Mouse (Mus musculus): ENCODE measurements at regions not wholly inside any gene's neighbourhood (a gene's known extent, or its start where the extent isn't known, plus 50 kb on each side); places are given as distances from the start of the nearest gene placed in this dataset.
A peak's percentile ranks its signal among the peaks of the same experiment; 100 is the strongest.

DNA sequence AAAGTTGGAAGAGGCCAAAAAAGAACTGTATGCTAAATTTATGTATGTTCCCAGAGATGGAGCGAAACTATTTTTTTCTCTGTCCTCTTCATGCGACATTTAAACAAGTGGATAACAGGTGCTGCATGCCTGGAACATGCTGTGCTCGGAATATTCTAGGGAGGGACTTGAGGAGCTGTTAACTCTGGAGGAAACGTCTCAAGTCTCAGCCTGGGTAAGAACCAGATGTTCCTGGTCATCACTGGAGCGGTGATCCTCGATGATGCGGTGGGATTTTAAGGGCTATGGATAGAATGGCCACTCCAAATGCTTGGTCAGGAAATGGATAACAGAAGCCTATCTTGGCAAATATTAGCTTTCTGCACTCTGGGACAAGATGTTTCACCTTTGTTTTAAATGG lies 244.7 kb upstream of the Nrip1 start:
- Histone ChIP-seq H3K4me1 (ENCODE audit: control insufficient read depth, insufficient read depth, low read length) (no peaks in the 10 kb centered on the region), H3K27ac (replicated peaks; ENCODE audit: low read depth, low read length) (no peak overlapping the region), H3K4me2 (ENCODE audit: low read length) (no peak overlapping the region), H3K36me3 (ENCODE audit: control insufficient read depth, insufficient read depth, low read length) (no peaks in the 10 kb centered on the region), H3K27me3 (ENCODE audit: control insufficient read depth, insufficient read depth, low read length) (no peaks in the 10 kb centered on the region), H3K9me3 (ENCODE audit: control insufficient read depth, low read length) (no peaks in the 10 kb centered on the region), H3K4me3 (replicated peaks; ENCODE audit: low read depth, low read length) (no peak overlapping the region), H3K9ac (replicated peaks; ENCODE audit: low read length) (no peak overlapping the region)
- DNase-seq: no peak
- WGBS: 92% methylated on average over 7 of the region's 7 CpGs
- no peak for ATAC-seq (ENCODE audit: low FRiP score, low TSS enrichment)

DNA sequence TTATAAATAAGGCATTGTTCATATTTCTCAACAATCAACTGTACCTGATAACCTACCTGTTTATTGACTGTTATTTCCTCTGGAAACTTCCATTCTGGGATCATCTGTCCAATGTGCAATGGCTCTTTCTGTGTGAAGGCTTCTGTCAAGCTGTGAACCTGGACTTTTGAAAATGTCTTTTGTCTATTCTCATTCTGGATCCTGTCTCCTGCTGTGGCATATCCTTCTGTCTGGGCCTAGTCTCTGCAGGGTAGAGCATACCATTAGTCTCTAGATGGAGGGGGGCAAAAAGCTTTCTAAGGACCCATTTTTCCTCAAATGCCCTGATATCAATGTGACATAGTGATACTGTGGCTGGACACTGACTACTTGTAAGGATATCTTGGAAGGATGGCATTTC lies 237.4 kb upstream of the Nrip1 start:
- H3K27ac ChIP-seq (replicated peaks; ENCODE audit: low read depth, low read length): no peak overlapping the region
- H3K9me3 ChIP-seq (ENCODE audit: control insufficient read depth, low read length): no peaks in the 10 kb centered on the region
- no peak overlapping the region for H3K4me2 ChIP-seq (ENCODE audit: low read length)
- DNase-seq (no peak), ATAC-seq (ENCODE audit: low FRiP score, low TSS enrichment) (no peak)
- H3K4me1 ChIP-seq (ENCODE audit: control insufficient read depth, insufficient read depth, low read length): no peaks in the 10 kb centered on the region
- H3K9ac ChIP-seq (replicated peaks; ENCODE audit: low read length): no peak overlapping the region
- H3K27me3 ChIP-seq (ENCODE audit: control insufficient read depth, insufficient read depth, low read length): no peaks in the 10 kb centered on the region
- no peaks in the 10 kb centered on the region for H3K36me3 ChIP-seq (ENCODE audit: control insufficient read depth, insufficient read depth, low read length)
- H3K4me3 ChIP-seq (replicated peaks; ENCODE audit: low read depth, low read length): no peak overlapping the region

DNA sequence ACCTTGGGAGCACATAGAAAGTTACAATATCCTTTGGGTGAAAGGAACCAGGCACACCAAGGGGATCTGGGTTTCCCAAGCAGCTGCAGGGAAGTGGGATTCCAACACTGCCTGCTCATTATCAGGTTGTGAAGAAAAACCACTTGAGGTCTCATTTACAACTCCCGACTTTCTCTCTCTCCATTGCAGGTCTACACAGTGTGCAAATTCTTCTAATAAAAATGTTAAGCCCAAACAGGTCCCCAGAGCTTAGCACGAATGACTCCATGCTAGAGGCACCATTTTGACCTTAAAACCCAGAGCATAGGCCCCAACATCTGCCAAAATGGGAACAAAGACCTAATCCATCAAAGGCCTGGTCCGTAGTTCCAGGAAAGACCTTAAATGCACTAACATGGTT lies 231.3 kb upstream of the Nrip1 start:
- no peak for DNase-seq
- no peak overlapping the region for H3K9ac ChIP-seq (replicated peaks; ENCODE audit: low read length)

DNA sequence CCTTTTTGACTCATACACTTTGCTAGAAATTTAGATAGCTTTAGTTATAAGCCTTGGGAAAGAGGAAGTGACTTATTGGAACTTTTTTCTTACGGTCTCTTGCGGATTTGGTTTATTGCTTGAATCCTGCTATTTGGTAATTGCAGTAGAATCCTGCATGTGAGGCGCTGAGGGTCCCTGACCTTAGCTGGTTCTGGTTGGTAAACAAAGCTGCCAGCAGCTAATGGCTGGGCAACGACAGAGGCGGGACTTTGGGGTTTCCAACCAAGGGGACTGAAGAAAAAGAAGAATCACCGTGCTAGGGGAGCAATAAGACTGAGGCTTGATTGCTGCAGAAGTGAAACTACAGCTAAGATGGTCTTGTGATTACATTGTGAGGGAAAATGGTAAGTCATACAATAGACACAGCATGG lies 230.2 kb upstream of the Nrip1 start:
- Histone ChIP-seq H3K4me3 (replicated peaks; ENCODE audit: low read depth, low read length) (no peak overlapping the region), H3K27me3 (ENCODE audit: control insufficient read depth, insufficient read depth, low read length) (no peaks in the 10 kb centered on the region), H3K9me3 (ENCODE audit: control insufficient read depth, low read length) (no peaks in the 10 kb centered on the region), H3K4me1 (ENCODE audit: control insufficient read depth, insufficient read depth, low read length) (no peaks in the 10 kb centered on the region), H3K36me3 (ENCODE audit: control insufficient read depth, insufficient read depth, low read length) (no peaks in the 10 kb centered on the region), H3K27ac (replicated peaks; ENCODE audit: low read depth, low read length) (no peak overlapping the region), H3K9ac (replicated peaks; ENCODE audit: low read length) (no peak overlapping the region), H3K4me2 (ENCODE audit: low read length) (no peak overlapping the region)
- ATAC-seq (ENCODE audit: low FRiP score, low TSS enrichment) (no peak), DNase-seq (no peak)
- 85% methylated on average over 6 of the region's 6 CpGs for WGBS

More for the DNA sequence above, 231.3 kb upstream of the Nrip1 start:
- H3K27ac ChIP-seq (replicated peaks; ENCODE audit: low read depth, low read length): no peak overlapping the region
- no peaks in the 10 kb centered on the region for H3K27me3 ChIP-seq (ENCODE audit: control insufficient read depth, insufficient read depth, low read length)
- no peaks in the 10 kb centered on the region for H3K36me3 ChIP-seq (ENCODE audit: control insufficient read depth, insufficient read depth, low read length)
- no peaks in the 10 kb centered on the region for H3K9me3 ChIP-seq (ENCODE audit: control insufficient read depth, low read length)
- no peaks in the 10 kb centered on the region for H3K4me1 ChIP-seq (ENCODE audit: control insufficient read depth, insufficient read depth, low read length)
- no peak overlapping the region for H3K4me3 ChIP-seq (replicated peaks; ENCODE audit: low read depth, low read length)
- no peak overlapping the region for H3K4me2 ChIP-seq (ENCODE audit: low read length)
- 39% methylated on average over 3 of the region's 3 CpGs for WGBS
- ATAC-seq (ENCODE audit: low FRiP score, low TSS enrichment): no peak

DNA sequence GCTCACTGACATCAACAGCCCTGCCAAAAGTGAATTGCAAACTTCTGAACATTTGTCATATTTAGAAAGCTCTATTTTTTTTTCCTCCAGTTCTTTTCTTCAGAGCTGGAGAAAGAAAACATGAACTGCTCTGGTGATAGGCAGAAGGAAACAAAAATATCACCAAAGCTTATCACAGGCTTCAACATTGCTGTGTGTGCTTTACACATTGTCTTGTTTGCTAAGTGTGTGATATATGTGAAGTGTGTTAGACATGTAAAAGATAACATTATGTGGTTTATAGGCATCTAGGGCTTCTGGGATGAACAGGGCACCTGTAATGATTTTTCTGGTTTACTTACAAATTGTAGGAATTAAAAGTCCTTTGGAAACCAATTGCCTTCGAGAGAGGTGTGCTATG lies 229.8 kb upstream of the Nrip1 start:
- DNase-seq: no peak
- H3K36me3 ChIP-seq (ENCODE audit: control insufficient read depth, insufficient read depth, low read length): no peaks in the 10 kb centered on the region
- WGBS: 80% methylated on average over 1 of the region's 1 CpGs
- H3K4me1 ChIP-seq (ENCODE audit: control insufficient read depth, insufficient read depth, low read length): no peaks in the 10 kb centered on the region
- no peak overlapping the region for H3K9ac ChIP-seq (replicated peaks; ENCODE audit: low read length)
- H3K4me3 ChIP-seq (replicated peaks; ENCODE audit: low read depth, low read length): no peak overlapping the region
- ATAC-seq (ENCODE audit: low FRiP score, low TSS enrichment): no peak
- no peaks in the 10 kb centered on the region for H3K9me3 ChIP-seq (ENCODE audit: control insufficient read depth, low read length)
- H3K27me3 ChIP-seq (ENCODE audit: control insufficient read depth, insufficient read depth, low read length): no peaks in the 10 kb centered on the region
- no peak overlapping the region for H3K4me2 ChIP-seq (ENCODE audit: low read length)
- H3K27ac ChIP-seq (replicated peaks; ENCODE audit: low read depth, low read length): no peak overlapping the region

DNA sequence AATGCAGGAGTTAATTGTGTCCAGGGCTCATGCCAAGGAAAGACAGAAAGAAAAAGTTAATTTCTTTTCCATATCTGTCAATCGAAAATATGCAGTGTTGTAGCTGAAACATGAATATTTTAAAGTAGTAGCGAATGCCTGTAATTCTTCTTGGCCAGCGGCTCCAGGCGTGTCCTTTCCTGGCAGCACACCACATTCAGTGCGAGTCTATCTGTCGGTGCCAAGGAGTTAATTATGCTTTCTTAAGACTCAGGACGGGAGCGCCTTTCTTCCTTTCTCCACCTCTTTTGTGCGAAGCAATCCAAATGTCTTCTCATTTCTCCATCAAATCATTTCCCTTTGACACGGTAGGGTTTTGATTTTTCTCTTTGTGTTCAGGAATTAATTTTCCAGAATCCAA lies 226.5 kb upstream of the Nrip1 start:
- Histone ChIP-seq H3K4me2 (ENCODE audit: low read length) (no peak overlapping the region), H3K4me3 (replicated peaks; ENCODE audit: low read depth, low read length) (no peak overlapping the region), H3K27ac (replicated peaks; ENCODE audit: low read depth, low read length) (no peak overlapping the region), H3K9ac (replicated peaks; ENCODE audit: low read length) (no peak overlapping the region), H3K36me3 (ENCODE audit: control insufficient read depth, insufficient read depth, low read length) (no peaks in the 10 kb centered on the region), H3K9me3 (ENCODE audit: control insufficient read depth, low read length) (no peaks in the 10 kb centered on the region), H3K4me1 (ENCODE audit: control insufficient read depth, insufficient read depth, low read length) (no peaks in the 10 kb centered on the region), H3K27me3 (ENCODE audit: control insufficient read depth, insufficient read depth, low read length) (no peaks in the 10 kb centered on the region)
- ATAC-seq (ENCODE audit: low FRiP score, low TSS enrichment): no peak
- WGBS: 51% methylated on average over 10 of the region's 10 CpGs
- DNase-seq: peak; percentile 22

DNA sequence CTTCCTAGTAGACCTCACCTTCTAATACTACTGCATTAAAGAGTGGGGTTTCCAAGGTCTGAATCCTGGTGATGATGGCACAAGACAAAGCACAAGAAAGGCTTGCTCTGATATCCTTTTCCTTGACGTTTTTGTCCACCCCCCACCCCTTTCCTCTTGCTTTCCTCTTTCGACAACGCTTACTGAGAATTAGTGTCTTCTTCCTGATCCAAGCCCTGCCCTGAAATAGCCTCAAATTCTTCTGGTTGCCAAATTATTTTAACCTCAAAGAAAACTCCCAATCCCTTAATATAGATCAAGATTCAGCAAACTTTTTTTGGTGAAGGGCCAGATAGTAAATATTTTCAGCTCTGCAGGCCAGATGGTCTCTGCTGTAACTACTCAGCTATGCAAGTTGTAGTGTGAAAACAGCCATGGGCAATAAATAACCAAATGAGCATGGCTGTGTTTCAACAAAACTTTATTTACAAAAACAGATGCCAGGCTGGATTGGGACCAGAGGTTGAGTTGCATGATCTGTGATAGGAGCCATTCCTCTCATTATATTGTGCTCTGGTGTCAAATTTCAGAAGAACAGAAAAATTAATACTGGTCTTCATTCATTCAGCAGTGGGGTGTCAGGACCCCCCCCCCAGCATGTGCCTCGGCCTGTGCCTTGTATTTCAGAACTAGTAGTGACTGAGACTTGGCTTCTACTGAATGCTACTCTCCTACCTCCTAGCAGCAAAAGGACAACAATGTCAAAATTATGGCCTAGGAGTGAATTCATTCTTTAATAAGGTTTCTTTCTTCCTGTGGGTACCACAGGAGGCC lies 218.5 kb upstream of the Nrip1 start:
- Histone ChIP-seq H3K9ac (replicated peaks; ENCODE audit: low read length) (no peak overlapping the region), H3K27me3 (ENCODE audit: control insufficient read depth, insufficient read depth, low read length) (no peaks in the 10 kb centered on the region), H3K4me3 (replicated peaks; ENCODE audit: low read depth, low read length) (no peak overlapping the region), H3K9me3 (ENCODE audit: control insufficient read depth, low read length) (no peaks in the 10 kb centered on the region), H3K36me3 (ENCODE audit: control insufficient read depth, insufficient read depth, low read length) (no peaks in the 10 kb centered on the region), H3K27ac (replicated peaks; ENCODE audit: low read depth, low read length) (no peak overlapping the region), H3K4me1 (ENCODE audit: control insufficient read depth, insufficient read depth, low read length) (no peaks in the 10 kb centered on the region), H3K4me2 (ENCODE audit: low read length) (no peak overlapping the region)
- no peak for ATAC-seq (ENCODE audit: low FRiP score, low TSS enrichment)
- 84% methylated on average over 4 of the region's 4 CpGs for WGBS
- no peak for DNase-seq

DNA sequence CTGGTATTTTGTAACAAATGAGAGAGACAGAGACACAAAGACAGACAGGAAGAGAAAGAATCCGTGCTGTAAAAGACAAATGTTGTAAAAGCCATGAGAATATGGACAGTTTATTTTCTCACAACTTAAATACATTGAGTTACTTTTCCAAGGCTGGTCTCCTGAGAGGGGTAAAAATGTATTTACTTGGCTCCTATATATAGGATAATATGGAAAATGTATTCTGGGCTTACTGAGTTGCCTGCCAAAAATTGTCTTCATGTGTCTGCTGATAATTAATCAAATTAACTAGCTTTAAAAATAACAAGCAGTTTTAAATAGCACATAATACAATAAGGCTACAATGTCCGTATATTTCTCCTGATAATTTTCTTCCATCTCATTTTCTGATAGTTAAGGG lies 216.2 kb upstream of the Nrip1 start:
- H3K4me1 ChIP-seq (ENCODE audit: control insufficient read depth, insufficient read depth, low read length): no peaks in the 10 kb centered on the region
- WGBS: 86% methylated on average over 2 of the region's 2 CpGs
- ATAC-seq (ENCODE audit: low FRiP score, low TSS enrichment): no peak

DNA sequence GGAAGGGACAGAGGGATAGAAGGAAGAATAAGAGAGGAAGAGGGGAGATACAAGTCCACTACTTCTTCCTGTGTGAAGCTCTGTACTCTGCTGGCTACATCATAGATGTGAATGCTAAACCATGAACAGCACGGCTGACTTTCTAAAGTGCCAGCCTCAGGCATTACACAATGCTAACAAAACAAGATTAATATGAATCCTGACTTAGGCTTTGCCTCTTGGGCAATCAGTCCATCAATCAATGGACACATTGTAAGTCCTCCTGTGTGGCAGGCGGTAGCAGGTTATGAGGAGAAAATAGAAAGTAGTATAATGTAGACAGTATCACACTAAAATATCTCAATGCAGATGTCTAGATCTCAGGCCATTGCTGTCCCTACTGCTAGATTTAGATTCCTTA lies 203.6 kb upstream of the Nrip1 start:
- Histone ChIP-seq H3K9me3 (ENCODE audit: control insufficient read depth, low read length) (no peaks in the 10 kb centered on the region), H3K4me1 (ENCODE audit: control insufficient read depth, insufficient read depth, low read length) (no peaks in the 10 kb centered on the region), H3K9ac (replicated peaks; ENCODE audit: low read length) (no peak overlapping the region), H3K4me3 (replicated peaks; ENCODE audit: low read depth, low read length) (no peak overlapping the region), H3K27ac (replicated peaks; ENCODE audit: low read depth, low read length) (no peak overlapping the region), H3K36me3 (ENCODE audit: control insufficient read depth, insufficient read depth, low read length) (no peaks in the 10 kb centered on the region), H3K4me2 (ENCODE audit: low read length) (no peak overlapping the region), H3K27me3 (ENCODE audit: control insufficient read depth, insufficient read depth, low read length) (no peaks in the 10 kb centered on the region)
- no peak for ATAC-seq (ENCODE audit: low FRiP score, low TSS enrichment)
- DNase-seq: no peak
- WGBS: 84% methylated on average over 2 of the region's 2 CpGs

More for the DNA sequence above, 216.2 kb upstream of the Nrip1 start:
- H3K4me3 ChIP-seq (replicated peaks; ENCODE audit: low read depth, low read length): no peak overlapping the region
- DNase-seq: no peak
- H3K36me3 ChIP-seq (ENCODE audit: control insufficient read depth, insufficient read depth, low read length): no peaks in the 10 kb centered on the region
- no peaks in the 10 kb centered on the region for H3K9me3 ChIP-seq (ENCODE audit: control insufficient read depth, low read length)
- no peak overlapping the region for H3K4me2 ChIP-seq (ENCODE audit: low read length)
- no peaks in the 10 kb centered on the region for H3K27me3 ChIP-seq (ENCODE audit: control insufficient read depth, insufficient read depth, low read length)
- H3K27ac ChIP-seq (replicated peaks; ENCODE audit: low read depth, low read length): no peak overlapping the region
- H3K9ac ChIP-seq (replicated peaks; ENCODE audit: low read length): no peak overlapping the region

Measured in midbrain, embryonic 14.5 days (tissue).